Mouse (Mus musculus) testis, adult 2 months (tissue): Measurements from ENCODE around the gene Mylk3. TPM values are rescaled to one million over a fixed set of nuclear protein-coding genes. Genes with fewer than 3 reads are reported as not detected.

ENCODE experiments used
- H3K27ac ChIP-seq: fragments of 200-500 bp; 2 replicates; pipeline ENCODE4 v1.5.1; 2012; ENCODE audit warnings: low read depth, low read length; ENCODE audit not compliant: control insufficient read depth, insufficient read depth
- H3K27me3 ChIP-seq: fragments of 200-500 bp; 2 replicates; pipeline ENCODE4 v1.6.1; 2012; ENCODE audit warnings: mild to moderate bottlenecking, low read length, moderate library complexity; ENCODE audit not compliant: control insufficient read depth, insufficient read depth
- H3K36me3 ChIP-seq: fragments of 200-500 bp; 2 replicates; pipeline ENCODE4 v1.6.1; 2012; ENCODE audit warnings: mild to moderate bottlenecking, low read length; ENCODE audit not compliant: control insufficient read depth, insufficient read depth
- H3K4me1 ChIP-seq: fragments of 200-500 bp; 2 replicates; pipeline ENCODE4 v1.6.1; 2012; ENCODE audit warnings: low read length; ENCODE audit not compliant: control insufficient read depth, insufficient read depth
- H3K4me3 ChIP-seq: fragments of 200-500 bp; 2 replicates; pipeline ENCODE4 v1.5.1; 2012; ENCODE audit warnings: low read depth, mild to moderate bottlenecking, low read length, moderate library complexity, mixed read lengths; ENCODE audit not compliant: control insufficient read depth
- CTCF ChIP-seq: fragments of 200-500 bp; IDR thresholded peaks from 2 replicates; pipeline ENCODE4 v1.5.1; 2012; ENCODE audit warnings: low read depth, mild to moderate bottlenecking, inconsistent platforms, low read length, moderate library complexity; ENCODE audit not compliant: control insufficient read depth, insufficient read depth, insufficient replicate concordance
- POLR2A ChIP-seq: fragments of 200-500 bp; IDR thresholded peaks from 2 replicates; pipeline ENCODE4 v1.6.1; 2012; ENCODE audit warnings: low read depth, mild to moderate bottlenecking, inconsistent platforms, low read length, moderate library complexity; ENCODE audit not compliant: control insufficient read depth
- polyA plus RNA-seq: library from polyadenylated mRNA; depleted of rRNA; stranded (reverse); fragments of >200 nt; gene quantifications from 2 replicates; pipeline ENCODE4 v1.2.3, GENCODE M21; 2012

The Mylk3 gene
- polyA plus RNA-seq, 1 experiment, result 1.5 TPM

- no peak for TF ChIP-seq CTCF
- TF ChIP-seq POLR2A, result no peak
- Histone ChIP-seq H3K4me3 (no peak overlapping the region), H3K36me3 (no peaks in the 10 kb centered on the region), H3K27ac (peak overlapping the region; percentile 60; the same call in 1 of the 2 replicates), H3K4me1 (no peaks in the 10 kb centered on the region; the same call in 1 of the 2 replicates), H3K27me3 (no peaks in the 10 kb centered on the region)
Measured at GRCm38 (mm10) chr8:85380824-85381209, 5.3 kb downstream of the Mylk3 start.

DNA sequence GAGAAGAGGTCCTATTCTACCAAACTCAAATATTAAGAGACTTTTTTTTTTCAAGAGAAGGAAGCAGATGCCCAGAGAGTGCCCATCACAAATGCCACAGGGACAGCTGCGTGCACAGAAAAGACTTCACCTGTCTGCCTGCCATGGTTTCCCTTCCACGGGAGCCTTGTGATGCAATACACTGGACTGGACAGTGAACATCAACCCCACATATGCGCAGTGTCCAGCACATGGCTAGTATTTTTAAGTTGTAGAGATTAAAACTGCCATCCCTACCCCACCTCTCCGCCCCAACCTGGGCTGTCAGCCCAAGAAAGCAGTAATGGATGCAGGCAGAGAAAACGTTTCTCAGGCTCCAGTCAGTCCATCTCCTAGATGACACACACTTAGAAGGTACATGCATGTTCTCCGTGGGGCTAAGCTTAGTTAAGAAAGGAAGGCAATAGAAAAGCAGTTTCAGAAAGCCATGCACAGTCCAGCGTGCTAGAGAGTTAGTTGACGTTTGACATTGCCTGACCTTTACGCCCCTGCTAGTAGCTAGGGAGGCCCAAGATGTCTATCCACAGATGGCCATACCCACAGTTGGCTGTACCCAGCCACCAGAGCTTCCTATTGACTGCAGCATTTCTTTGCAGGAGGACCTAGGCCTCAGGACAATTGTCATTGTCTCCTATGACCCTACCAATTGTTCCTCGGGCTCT, 5.9 kb downstream of the Mylk3 start:
- H3K36me3 ChIP-seq, result no peaks in the 10 kb centered on the region
- no peaks in the 10 kb centered on the region for H3K27me3 ChIP-seq
- H3K4me1 ChIP-seq, result no peaks in the 10 kb centered on the region; the same call in 1 of the 2 replicates
- TF ChIP-seq CTCF, result no peak
- TF ChIP-seq POLR2A, result no peak
- peak overlapping the region; percentile 60; the same call in 1 of the 2 replicates for H3K27ac ChIP-seq
- no peak overlapping the region for H3K4me3 ChIP-seq

GRCm38 (mm10) chr8:85379142-85379781, 6.9 kb downstream of the Mylk3 start:
- no peaks in the 10 kb centered on the region for H3K36me3 ChIP-seq
- no peaks in the 10 kb centered on the region for H3K27me3 ChIP-seq
- TF ChIP-seq POLR2A, result no peak
- no peak for TF ChIP-seq CTCF
- H3K27ac ChIP-seq, result peak overlapping the region; percentile 13; the same call in 1 of the 2 replicates
- no peak overlapping the region for H3K4me3 ChIP-seq
- H3K4me1 ChIP-seq, result no peaks in the 10 kb centered on the region; the same call in 1 of the 2 replicates

GRCm38 (mm10) chr8:85376516-85376915, 9.6 kb downstream of the Mylk3 start:
- Histone ChIP-seq H3K4me1 (no peaks in the 10 kb centered on the region; the same call in 1 of the 2 replicates), H3K36me3 (no peaks in the 10 kb centered on the region), H3K4me3 (no peak overlapping the region), H3K27me3 (no peaks in the 10 kb centered on the region), H3K27ac (no peak overlapping the region)
- TF ChIP-seq POLR2A (no peak), CTCF (no peak)

DNA sequence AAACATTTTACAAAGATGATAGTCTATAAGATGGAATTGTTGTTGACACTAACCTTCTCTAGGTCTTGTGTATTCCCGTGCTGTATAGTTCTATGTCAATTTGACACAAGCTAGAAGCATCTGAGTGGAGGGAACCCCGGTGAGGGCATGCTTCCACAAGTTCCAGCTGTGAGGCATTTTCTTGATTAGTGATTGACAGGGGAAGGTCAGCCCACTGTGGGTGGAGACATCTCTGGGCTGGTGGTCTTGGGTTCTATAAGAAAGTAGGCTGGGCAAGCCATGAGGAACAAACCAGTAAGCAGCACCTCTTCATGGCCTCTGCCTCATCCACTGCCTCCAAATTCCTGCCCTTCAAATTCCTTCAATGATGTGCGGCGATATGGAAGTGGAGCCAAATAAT, 11.9 kb downstream of the Mylk3 start:
- Histone ChIP-seq H3K4me3 (no peak overlapping the region), H3K27me3 (no peaks in the 10 kb centered on the region), H3K36me3 (no peaks in the 10 kb centered on the region), H3K4me1 (no peaks in the 10 kb centered on the region), H3K27ac (no peak overlapping the region)
- TF ChIP-seq POLR2A, result no peak

GRCm38 (mm10) chr8:85373435-85374039, 12.6 kb downstream of the Mylk3 start:
- Histone ChIP-seq H3K27me3 (no peaks in the 10 kb centered on the region), H3K4me1 (no peaks in the 10 kb centered on the region), H3K36me3 (no peaks in the 10 kb centered on the region), H3K4me3 (no peak overlapping the region), H3K27ac (no peak overlapping the region)
- no peak for TF ChIP-seq CTCF
- TF ChIP-seq POLR2A, result no peak

DNA sequence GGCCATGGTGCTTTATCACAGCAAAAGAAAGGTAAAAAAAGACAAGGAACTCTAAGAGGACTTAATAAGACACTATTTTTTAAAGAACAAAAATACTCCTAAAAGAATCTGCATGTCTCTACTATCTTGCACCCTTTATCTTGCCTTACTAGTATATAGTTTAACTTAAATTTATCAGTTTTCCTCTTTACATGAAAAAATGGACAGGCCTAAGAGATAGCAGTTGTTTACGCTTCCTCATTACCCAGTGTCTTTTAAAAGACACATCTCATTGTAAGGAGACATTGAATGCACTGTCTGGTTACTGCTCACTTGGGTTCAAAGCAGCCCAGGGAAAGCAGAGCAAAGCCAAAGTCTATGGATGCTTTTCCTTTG, 13.7 kb downstream of the Mylk3 start:
- TF ChIP-seq CTCF (no peak), POLR2A (no peak)
- Histone ChIP-seq H3K4me1 (no peaks in the 10 kb centered on the region), H3K27ac (no peak overlapping the region), H3K27me3 (no peaks in the 10 kb centered on the region), H3K4me3 (no peak overlapping the region), H3K36me3 (no peaks in the 10 kb centered on the region)
